Mouse (Mus musculus) frontal cortex, adult 2 months (tissue): ENCODE data around the gene Ptprk. TPM values are rescaled to one million over a fixed set of nuclear protein-coding genes. Genes with fewer than 3 reads are reported as not detected.
A peak's percentile ranks its signal among the peaks of the same experiment; 100 is the strongest.

Experiments
- DNase-seq, 2 experiments: peaks; one replicate each; pipeline ENCODE4 v3.0.0; 2022; ENCODE audit warnings: low spot score in 1 of 2; ENCODE audit errors: extremely low spot score in 1 of 2
- polyA plus RNA-seq: library from polyadenylated mRNA; depleted of rRNA; stranded (reverse); fragments of >200 nt; gene quantifications from 2 replicates; pipeline ENCODE4 v1.2.3, GENCODE M21; 2012

The Ptprk gene
- polyA plus RNA-seq, 1 experiment: 52.1 TPM

GRCm38 (mm10) chr10:28395610-28396519 lies 321.2 kb downstream of the Ptprk start:
- no peak for DNase-seq

DNA sequence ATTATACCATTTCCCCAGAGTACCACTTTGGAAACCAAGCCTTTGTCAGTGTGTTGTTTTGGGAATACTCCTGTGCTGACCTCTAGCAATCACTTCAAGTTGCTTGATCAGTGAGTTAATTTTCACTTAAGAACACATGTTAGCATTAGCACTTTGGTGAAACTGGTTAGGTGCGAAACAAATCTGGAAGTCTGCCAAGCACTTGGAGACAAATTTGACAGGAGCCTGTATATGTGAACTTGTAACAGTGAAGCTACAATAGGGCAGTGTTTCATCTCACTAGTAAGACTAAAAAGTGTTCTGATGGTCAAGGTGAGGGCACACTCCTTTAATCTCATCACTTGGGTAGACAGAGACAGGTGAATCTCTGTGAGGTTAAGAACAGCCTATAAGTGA lies 321.9 kb downstream of the Ptprk start:
- no peak for DNase-seq

- DNase-seq: no peak
Measured at GRCm38 (mm10) chr10:28401796-28402195, 327.2 kb downstream of the Ptprk start.

GRCm38 (mm10) chr10:28408980-28409379 lies 334.4 kb downstream of the Ptprk start:
- no peak for DNase-seq

DNA sequence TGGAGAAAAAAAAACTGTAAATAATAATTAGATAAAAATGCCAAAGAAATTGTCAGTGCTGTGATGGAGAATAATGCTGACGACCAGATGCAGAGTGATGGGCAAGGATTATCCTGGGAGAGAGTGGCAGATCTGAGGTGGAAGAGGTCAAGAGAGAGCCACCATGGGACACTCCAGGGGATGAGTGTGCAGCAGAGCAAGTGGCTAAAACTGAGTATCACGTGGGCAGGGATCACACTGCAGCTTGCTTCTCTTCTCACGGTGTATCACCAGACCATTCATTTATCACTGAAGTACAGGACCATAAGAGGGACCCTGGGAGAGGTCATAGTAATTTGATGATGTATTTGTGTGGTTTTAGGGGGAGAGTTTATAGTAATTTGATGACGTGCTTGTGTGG lies 340.2 kb downstream of the Ptprk start:
- DNase-seq: no peak

- DNase-seq: no peak
Measured at GRCm38 (mm10) chr10:28422622-28423021, 348.0 kb downstream of the Ptprk start.

- no peak for DNase-seq
Measured at GRCm38 (mm10) chr10:28425371-28425770, 350.8 kb downstream of the Ptprk start.

GRCm38 (mm10) chr10:28436084-28436483 lies 361.5 kb downstream of the Ptprk start:
- DNase-seq: peak in 1 of 2 experiments; percentile 36

- no peak for DNase-seq
Measured at GRCm38 (mm10) chr10:28449853-28450252, 375.2 kb downstream of the Ptprk start.

GRCm38 (mm10) chr10:28450642-28451041 lies 376.0 kb downstream of the Ptprk start:
- DNase-seq: no peak

DNA sequence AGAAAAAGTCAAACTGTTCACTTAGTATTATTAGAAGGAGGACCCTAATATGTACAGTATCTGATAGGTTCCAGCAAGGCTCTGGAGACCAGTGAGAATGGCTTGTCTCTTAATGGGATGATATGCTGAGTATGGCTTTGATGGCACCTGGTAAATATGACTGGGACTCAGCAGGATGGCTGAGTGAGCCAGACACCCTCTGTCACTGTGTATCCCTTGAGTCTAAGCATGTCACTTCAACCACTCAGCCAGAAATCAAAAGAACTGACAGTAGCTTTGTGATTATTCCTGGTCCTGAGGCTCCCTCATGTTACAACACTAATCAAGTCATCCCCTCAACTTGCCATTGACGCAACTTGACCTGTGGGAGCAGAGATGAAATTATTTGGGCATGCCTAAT lies 383.4 kb downstream of the Ptprk start:
- no peak for DNase-seq

- no peak for DNase-seq
Measured at GRCm38 (mm10) chr10:28459963-28460362, 385.3 kb downstream of the Ptprk start.

DNA sequence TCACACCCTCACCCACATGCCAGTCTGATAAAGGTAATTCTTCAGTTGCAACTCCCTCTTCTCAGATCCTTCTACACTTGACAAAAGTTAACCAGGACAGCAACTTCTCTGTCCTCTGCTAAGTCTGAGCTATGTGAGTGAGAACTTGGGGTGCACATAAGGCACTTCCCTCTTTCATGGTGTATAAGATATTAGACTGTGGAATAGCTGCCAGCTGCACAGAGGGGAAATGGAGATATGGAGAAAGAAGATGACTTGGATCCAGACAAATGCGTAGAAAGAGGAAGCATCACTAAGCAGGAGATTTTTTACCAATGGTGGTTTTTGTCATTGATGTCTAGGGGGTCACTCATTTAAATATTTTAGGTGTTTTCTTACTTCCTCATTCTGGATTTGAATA lies 389.1 kb downstream of the Ptprk start:
- no peak for DNase-seq

DNA sequence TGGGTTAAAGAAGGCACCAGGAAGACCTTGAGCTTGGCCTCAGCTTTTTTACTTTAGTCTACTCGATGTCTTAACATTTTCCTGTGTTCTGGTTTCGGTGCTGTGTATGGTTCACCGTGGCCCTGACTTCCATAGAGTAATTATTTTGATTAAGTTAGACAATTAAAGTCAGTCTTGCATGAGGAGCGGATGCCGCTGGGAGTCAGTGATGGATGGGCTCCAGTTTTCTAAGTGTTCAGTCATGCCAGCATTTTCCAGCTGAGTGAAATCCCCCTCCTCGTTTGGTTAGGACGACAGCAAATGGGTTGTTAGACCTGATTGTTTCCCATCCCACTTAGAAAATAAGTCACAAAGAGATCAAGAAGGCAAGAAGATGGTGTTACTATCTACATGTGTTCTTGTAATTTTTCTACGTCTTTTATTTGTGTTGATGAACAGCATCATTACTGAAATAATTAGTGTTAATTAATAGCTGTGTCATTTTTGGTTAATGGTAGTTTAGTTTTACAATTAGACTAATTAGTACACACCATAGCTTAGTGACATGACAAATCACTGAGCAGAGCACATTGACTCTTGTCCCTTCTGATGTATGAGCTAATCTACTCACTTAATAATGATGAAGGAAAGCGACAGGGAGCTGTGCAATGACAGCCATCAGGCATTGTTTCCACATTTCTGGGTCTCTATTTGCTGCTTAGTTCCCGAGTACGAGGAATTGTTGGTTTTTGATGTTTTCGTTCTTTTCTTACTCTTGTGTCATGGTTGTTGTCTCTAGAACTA lies 390.3 kb downstream of the Ptprk start:
- DNase-seq: no peak

DNA sequence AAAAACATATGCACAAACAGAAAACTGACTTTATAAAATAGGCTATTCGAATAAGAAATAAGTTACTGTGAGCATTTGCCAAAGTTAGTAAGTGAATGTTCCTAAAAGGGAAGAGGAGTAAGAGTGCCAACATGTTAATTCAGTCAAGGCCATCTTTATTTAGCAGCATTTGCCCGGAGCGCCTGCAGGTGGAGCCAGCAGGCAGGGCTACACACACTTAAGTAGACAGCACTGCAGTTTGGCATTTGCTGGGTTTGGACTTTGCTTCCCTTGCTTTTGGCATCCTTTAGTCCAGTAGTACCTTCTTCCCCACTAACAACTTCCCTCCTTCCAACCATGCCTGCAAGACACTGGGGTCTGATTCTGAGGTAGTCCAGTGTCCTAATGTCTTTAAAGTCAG lies 411.0 kb downstream of the Ptprk start:
- peak in 1 of 2 experiments; percentile 73 for DNase-seq

GRCm38 (mm10) chr10:28491006-28491405 lies 416.4 kb downstream of the Ptprk start:
- DNase-seq: no peak

- DNase-seq: no peak
Measured at GRCm38 (mm10) chr10:28492206-28492605, 417.6 kb downstream of the Ptprk start.

DNA sequence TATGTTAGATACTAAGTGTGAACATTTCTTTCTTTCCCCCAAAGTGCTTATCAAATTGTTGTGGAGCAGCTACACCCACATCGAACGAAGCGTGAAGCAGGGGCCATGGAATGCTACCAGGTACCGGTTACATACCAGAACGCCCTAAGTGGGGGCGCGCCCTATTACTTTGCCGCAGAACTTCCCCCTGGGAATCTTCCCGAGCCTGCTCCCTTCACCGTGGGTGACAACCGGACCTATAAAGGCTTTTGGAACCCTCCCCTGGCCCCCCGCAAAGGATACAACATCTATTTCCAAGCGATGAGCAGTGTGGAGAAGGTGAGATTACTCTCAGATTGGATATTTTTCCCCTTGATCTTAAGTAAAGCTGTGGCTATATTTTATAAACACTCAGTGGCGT lies 418.2 kb downstream of the Ptprk start:
- DNase-seq: no peak

DNA sequence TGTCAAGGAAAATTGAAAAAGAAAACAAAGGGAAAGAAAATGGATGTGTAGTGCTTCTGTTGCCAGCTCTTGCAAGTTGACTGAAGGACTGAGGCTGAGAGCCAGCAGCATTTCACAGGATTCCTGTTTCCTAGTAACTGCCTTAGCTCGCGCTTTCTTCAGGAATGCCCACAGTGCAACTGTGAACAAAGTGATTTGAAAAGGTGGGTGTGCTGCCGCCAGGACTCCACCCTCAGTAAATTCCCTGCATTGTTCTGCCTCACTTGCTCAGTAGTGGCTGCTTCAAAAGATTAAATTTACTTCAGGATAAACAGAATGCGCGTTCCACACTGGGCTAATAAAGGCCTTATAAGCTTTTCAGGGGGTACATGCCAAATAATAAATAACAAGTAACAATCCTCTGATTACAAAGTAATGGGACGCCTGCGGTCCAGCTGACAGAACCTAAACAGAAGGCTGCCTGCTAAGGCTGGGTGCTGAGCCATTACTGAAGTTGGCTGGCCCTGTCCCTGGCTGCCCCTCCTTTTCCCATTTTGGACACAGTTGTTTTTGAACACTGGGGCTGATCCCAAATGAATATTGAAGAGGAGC lies 418.7 kb downstream of the Ptprk start:
- peak; percentile 34 to 75 for DNase-seq

DNA sequence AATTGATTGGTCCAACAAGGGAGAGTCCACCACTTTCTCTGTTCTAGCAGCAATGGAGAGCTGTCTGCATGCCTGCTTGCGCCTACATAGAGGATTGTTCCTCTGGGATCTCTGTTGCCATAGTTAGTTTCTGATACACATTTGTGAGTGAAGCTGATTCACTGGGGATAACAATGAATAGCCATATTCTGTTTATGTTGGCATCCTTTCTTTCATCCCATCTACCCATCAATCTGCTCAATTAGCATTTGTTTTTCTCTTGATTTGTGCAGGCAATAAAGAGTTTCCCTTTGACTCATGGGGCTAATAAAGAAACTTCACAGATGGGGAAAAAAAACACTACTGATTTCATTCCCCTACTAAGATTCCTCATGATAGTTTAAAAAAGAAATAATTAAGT lies 423.2 kb downstream of the Ptprk start:
- no peak for DNase-seq

- no peak for DNase-seq
Measured at GRCm38 (mm10) chr10:28498504-28498903, 423.9 kb downstream of the Ptprk start.
